Mouse (Mus musculus): Measurements from ENCODE around the gene Ltbr. TPM values are rescaled to one million over a fixed set of nuclear protein-coding genes. Genes with fewer than 3 reads are reported as not detected.

Gene Ltbr
- total and polyA plus RNA-seq, 3 experiments = 47.6 to 64.2 TPM; not detected in 1

DNA sequence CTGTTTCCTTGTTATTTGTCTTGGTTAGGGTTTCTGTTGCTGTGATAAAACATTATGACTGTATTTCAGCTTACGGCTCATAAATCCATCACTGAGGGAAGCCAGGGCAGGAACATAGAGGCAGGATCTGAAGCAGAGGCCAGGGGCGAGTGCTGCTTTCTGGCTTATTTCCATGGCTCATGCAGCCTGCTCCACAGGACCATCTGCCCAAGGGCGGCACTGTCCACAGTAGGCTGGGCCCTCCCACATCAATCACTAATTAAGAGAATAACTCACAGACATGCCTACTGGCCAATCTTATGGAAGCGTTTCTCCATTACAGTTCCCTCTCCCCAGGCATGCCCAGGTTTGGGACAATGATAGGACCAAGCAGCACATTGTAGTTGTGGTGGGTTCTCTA lies 10.4 kb downstream of the Ltbr start:
- H3K4me1 ChIP-seq (ENCODE audit: control insufficient read depth in 1 of 2, insufficient read depth in 2 of 2, low read length in 2 of 2) = no peaks in the 10 kb centered on the region
- no peaks in the 10 kb centered on the region for H3K36me3 ChIP-seq (ENCODE audit: control insufficient read depth in 1 of 2, insufficient read depth in 2 of 2, low read length in 2 of 2)
- no peak overlapping the region for H3K27ac ChIP-seq (ENCODE audit: control insufficient read depth, low read depth, low read length)
- TF ChIP-seq GABPA (IDR thresholded peaks at IDR 0.05; ENCODE audit: low read depth, low read length) = no peak
- TF ChIP-seq NRF1 (IDR thresholded peaks at IDR 0.05; ENCODE audit: insufficient read depth, low read depth, low read length, poor library complexity, severe bottlenecking) = no peak
- no peak for TF ChIP-seq JUND (IDR thresholded peaks at IDR 0.05; ENCODE audit: low read depth, low read length)
- no peak for TF ChIP-seq HCFC1 (IDR thresholded peaks at IDR 0.05; ENCODE audit: low read depth, low read length)
- TF ChIP-seq TAL1 (IDR thresholded peaks at IDR 0.05; ENCODE audit: low read length) = no peak
- TF ChIP-seq EP300 (IDR thresholded peaks at IDR 0.05; ENCODE audit: low read depth in 1 of 2, low read length in 2 of 2) = no peak
- TF ChIP-seq CHD1 (IDR thresholded peaks at IDR 0.05; ENCODE audit: low read depth, low read length) = no peak
- no peak for TF ChIP-seq BHLHE40 (IDR thresholded peaks at IDR 0.05; ENCODE audit: borderline replicate concordance, low read depth, low read length)
- TF ChIP-seq USF1 (IDR thresholded peaks at IDR 0.05; ENCODE audit: low read depth, low read length) = no peak
- no peak for TF ChIP-seq MAX (IDR thresholded peaks at IDR 0.05; ENCODE audit: low read length)
- TF ChIP-seq MYC (IDR thresholded peaks at IDR 0.05; ENCODE audit: low read depth, low read length) = no peak
- TF ChIP-seq ELF1 (IDR thresholded peaks at IDR 0.05; ENCODE audit: low read depth, low read length) = no peak
- no peak for TF ChIP-seq MAZ (IDR thresholded peaks at IDR 0.05; ENCODE audit: low read depth, low read length)
- no peak for TF ChIP-seq SMC3 (IDR thresholded peaks at IDR 0.05; ENCODE audit: low read depth, low read length)
- TF ChIP-seq TCF12 (IDR thresholded peaks at IDR 0.05; ENCODE audit: low read depth, low read length) = no peak
- no peak overlapping the region for H3K9ac ChIP-seq (ENCODE audit: control insufficient read depth, low read depth, low read length, poor library complexity, severe bottlenecking)
- H3K9me3 ChIP-seq (replicated peaks; ENCODE audit: insufficient read depth, low read length) = no peaks in the 10 kb centered on the region
- H3K27me3 ChIP-seq (ENCODE audit: control insufficient read depth in 1 of 2, insufficient read depth in 2 of 2, low read length in 2 of 2) = peaks cover 0 to 3% of the 10 kb centered on the region in 2 experiments; a peak in 2 of 4 replicates
- H3K79me2 ChIP-seq (ENCODE audit: control insufficient read depth, insufficient read depth, low read length, poor library complexity) = no peaks in the 10 kb centered on the region
- H3K4me3 ChIP-seq (ENCODE audit: control insufficient read depth in 1 of 2, insufficient read depth in 1 of 2, low read depth in 2 of 2, low read length in 2 of 2) = no peak overlapping the region
- DNase-seq (ENCODE audit: low read depth, low spot score) = no peak

DNA sequence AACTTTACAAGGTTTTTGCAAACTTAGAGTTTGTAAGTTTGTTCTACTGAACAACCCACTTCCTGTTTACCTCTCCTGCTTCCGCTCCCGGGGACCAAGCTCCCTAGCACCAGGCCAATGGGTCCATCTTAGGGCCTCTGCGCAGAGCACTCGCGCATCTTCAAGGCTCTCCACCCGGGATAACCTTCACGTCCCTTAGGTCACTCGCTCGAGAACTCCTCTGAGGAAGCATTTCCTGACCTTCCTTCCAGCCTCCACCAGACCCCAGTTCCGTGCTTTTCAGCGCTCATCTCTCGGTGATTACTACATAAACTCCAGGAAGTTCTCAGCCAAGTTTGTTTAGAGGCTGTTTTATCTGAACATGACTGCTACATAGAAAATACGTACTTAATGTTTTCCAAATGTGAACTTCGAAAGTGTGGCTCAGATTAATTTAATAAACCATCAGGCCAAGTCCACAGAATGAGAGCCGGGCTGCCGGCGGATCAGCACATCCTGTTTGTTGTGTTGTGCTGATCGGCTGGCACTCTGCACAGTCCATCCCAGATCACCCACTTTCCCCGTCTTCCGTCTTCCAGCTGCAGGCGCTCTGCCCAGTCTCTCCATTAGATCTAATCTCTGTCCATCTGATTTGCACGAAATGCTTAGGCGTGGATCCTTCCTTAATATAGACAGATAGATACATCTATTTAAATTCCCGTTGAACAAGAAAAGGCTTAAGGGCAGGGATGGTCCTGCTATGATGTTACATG lies 11.3 kb downstream of the Ltbr start:
- peaks cover 0 to 3% of the 10 kb centered on the region in 2 experiments; a peak in 2 of 4 replicates for H3K27me3 ChIP-seq (ENCODE audit: control insufficient read depth in 1 of 2, insufficient read depth in 2 of 2, low read length in 2 of 2)

More for the DNA sequence above, 11.3 kb downstream of the Ltbr start:
- H3K9ac ChIP-seq (ENCODE audit: control insufficient read depth, low read depth, low read length, poor library complexity, severe bottlenecking) = no peak overlapping the region
- H3K4me3 ChIP-seq (ENCODE audit: control insufficient read depth in 1 of 2, insufficient read depth in 1 of 2, low read depth in 2 of 2, low read length in 2 of 2) = no peak overlapping the region
- no peaks in the 10 kb centered on the region for H3K4me1 ChIP-seq (ENCODE audit: control insufficient read depth in 1 of 2, insufficient read depth in 2 of 2, low read length in 2 of 2)
- no peaks in the 10 kb centered on the region for H3K36me3 ChIP-seq (ENCODE audit: control insufficient read depth in 1 of 2, insufficient read depth in 2 of 2, low read length in 2 of 2)
- no peak for DNase-seq (ENCODE audit: low read depth, low spot score)
- H3K27ac ChIP-seq (ENCODE audit: control insufficient read depth, low read depth, low read length) = no peak overlapping the region
- no peaks in the 10 kb centered on the region for H3K9me3 ChIP-seq (replicated peaks; ENCODE audit: insufficient read depth, low read length)
- H3K79me2 ChIP-seq (ENCODE audit: control insufficient read depth, insufficient read depth, low read length, poor library complexity) = no peaks in the 10 kb centered on the region
- TF ChIP-seq E2F4 (IDR thresholded peaks at IDR 0.05; ENCODE audit: borderline replicate concordance, low read depth, low read length) = no peak
- no peak for TF ChIP-seq SIN3A (IDR thresholded peaks at IDR 0.05; ENCODE audit: low read length)
- no peak for TF ChIP-seq MAX (IDR thresholded peaks at IDR 0.05; ENCODE audit: low read length)
- no peak for TF ChIP-seq GATA1 (IDR thresholded peaks at IDR 0.05; ENCODE audit: low read depth, low read length)
- TF ChIP-seq RAD21 (IDR thresholded peaks at IDR 0.05; ENCODE audit: low read depth, low read length) = no peak
- no peak for TF ChIP-seq CTCF (IDR thresholded peaks at IDR 0.05 in 2 of 3, conservative IDR thresholded peaks at IDR 0.05 in 1 of 3; ENCODE audit: control insufficient read depth in 1 of 3, insufficient read depth in 1 of 3, low read depth in 2 of 3, low read length in 3 of 3, poor library complexity in 1 of 3, severe bottlenecking in 1 of 3)
- no peak for TF ChIP-seq NELFE (IDR thresholded peaks at IDR 0.05; ENCODE audit: low read depth, low read length)
- no peak for TF ChIP-seq MEF2A (IDR thresholded peaks at IDR 0.05; ENCODE audit: extremely low read depth, insufficient replicate concordance, low read depth, low read length, poor library complexity, severe bottlenecking)
- TF ChIP-seq MYB (IDR thresholded peaks at IDR 0.05; ENCODE audit: low read depth, low read length) = no peak
- TF ChIP-seq ZNF384 (IDR thresholded peaks at IDR 0.05; ENCODE audit: low read depth, low read length) = no peak
- TF ChIP-seq ZMIZ1 (IDR thresholded peaks at IDR 0.05; ENCODE audit: low read depth, low read length) = no peak
- TF ChIP-seq TCF12 (IDR thresholded peaks at IDR 0.05; ENCODE audit: low read depth, low read length) = no peak
- no peak for TF ChIP-seq MAFK (IDR thresholded peaks at IDR 0.05; ENCODE audit: borderline replicate concordance, low read depth, low read length)
- no peak for TF ChIP-seq TAL1 (IDR thresholded peaks at IDR 0.05; ENCODE audit: low read length)
- no peak for TF ChIP-seq GABPA (IDR thresholded peaks at IDR 0.05; ENCODE audit: low read depth, low read length)
- no peak for TF ChIP-seq CHD2 (IDR thresholded peaks at IDR 0.05; ENCODE audit: low read length)
- TF ChIP-seq ELF1 (IDR thresholded peaks at IDR 0.05; ENCODE audit: low read depth, low read length) = no peak
